In the genomic region with DNA sequence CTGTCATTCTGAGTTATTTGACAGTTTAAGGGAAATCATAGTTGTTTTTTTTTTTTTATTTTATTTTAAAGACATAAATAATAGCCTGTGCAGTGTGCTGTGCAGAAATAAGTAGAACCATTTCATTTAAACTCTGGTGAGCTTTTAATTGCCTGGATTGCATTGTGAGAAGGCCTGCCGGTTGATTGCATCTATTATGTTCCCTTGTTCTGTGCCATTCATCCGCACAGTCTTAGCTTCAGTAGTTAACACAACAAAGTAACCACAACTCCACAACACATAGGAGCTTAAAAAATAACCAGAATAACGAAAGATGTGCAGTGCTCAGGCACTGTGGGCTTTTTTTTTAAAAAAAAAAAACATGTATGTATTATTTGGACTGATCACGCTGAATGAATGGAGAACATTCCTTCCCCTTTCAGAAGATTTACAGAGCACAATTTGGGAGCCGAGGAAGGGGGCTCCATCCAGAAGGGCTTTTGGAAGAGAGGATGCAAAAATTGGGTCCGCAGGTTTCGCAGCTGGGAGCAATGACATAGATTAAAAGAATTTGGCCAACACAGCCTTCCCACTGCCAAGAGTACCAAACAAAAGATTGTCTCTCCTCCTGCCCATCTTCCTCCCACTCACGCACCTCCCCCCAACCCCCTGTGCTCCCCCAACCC, we compare ENCODE assay signal across 13 mouse cellular contexts.
DNase-seq lines count a peak whose midpoint lies in the region; ATAC-seq lines count a peak whose summit lies in the region.
"Had no signal": no experiment of that assay in that cellular context is flagged by ENCODE, and none has a peak within 500 bp of the region (broad histone marks: within the 10 kb centered on the region; RNA-seq: fewer than 3 reads in every experiment).

No protein-coding gene starts in this region.

- H3K27me3 ChIP-seq in intestine, embryonic 14.5 days (replicated peaks; ENCODE audit: control insufficient read depth, insufficient read depth, low read length), result 0 out of 2 replicates have a peak, but pooled peaks cover 11% of the 10 kb centered on the region
- no peaks in the 10 kb centered on the region; the same call in 1 of the 2 replicates for H3K27me3 ChIP-seq in intestine, embryonic 16.5 days (replicated peaks; ENCODE audit: control insufficient read depth, insufficient read depth, low read length)
- peaks cover 14% of the 10 kb centered on the region; the same call in 1 of the 2 replicates for H3K27me3 ChIP-seq in embryonic facial prominence, embryonic 12.5 days
- H3K27me3 ChIP-seq in hindbrain, embryonic 15.5 days, result no peaks in the 10 kb centered on the region
- H3K27me3 ChIP-seq in neural tube, embryonic 12.5 days (replicated peaks), result no peaks in the 10 kb centered on the region
- H3K27me3 ChIP-seq: CH12.LX had no signal

- peak overlapping the region; percentile 42 for H3K4me3 ChIP-seq in intestine, embryonic 14.5 days (ENCODE audit: low read depth, low read length)
- H3K4me3 ChIP-seq in intestine, embryonic 16.5 days (ENCODE audit: low read length), result no peak overlapping the region
- peak overlapping the region; percentile 34 for H3K4me3 ChIP-seq in embryonic facial prominence, embryonic 12.5 days
- peak overlapping the region; percentile 46 for H3K4me3 ChIP-seq in hindbrain, embryonic 15.5 days
- peak overlapping the region; percentile 26 for H3K4me3 ChIP-seq in neural tube, embryonic 12.5 days

- DNase-seq in intestine, embryonic 14.5 days (ENCODE audit: low spot score), result no peak
- no peak for DNase-seq in frontal cortex, postnatal 36 days (ENCODE audit: low spot score in 2 of 2)
- DNase-seq in cerebellum, adult 11 months, result no peak
- DNase-seq in right cerebral cortex, adult 2 months (ENCODE audit: low spot score in 2 of 2), result no peak
- DNase-seq: adrenal gland, adult 2 months; cerebellum, postnatal 36 days; kidney, postnatal 4 days had no signal

- H3K4me1 ChIP-seq in intestine, embryonic 14.5 days (replicated peaks; ENCODE audit: control insufficient read depth, insufficient read depth, low read length), result peaks cover 6% of the 10 kb centered on the region; the same call in 1 of the 2 replicates
- peaks cover 14% of the 10 kb centered on the region for H3K4me1 ChIP-seq in intestine, embryonic 16.5 days (ENCODE audit: control insufficient read depth, insufficient read depth, low read length)
- peaks cover 20% of the 10 kb centered on the region for H3K4me1 ChIP-seq in embryonic facial prominence, embryonic 12.5 days
- peaks cover 44% of the 10 kb centered on the region for H3K4me1 ChIP-seq in hindbrain, embryonic 15.5 days (replicated peaks)
- H3K4me1 ChIP-seq in neural tube, embryonic 12.5 days, result peaks cover 32% of the 10 kb centered on the region

- H3K9ac ChIP-seq in intestine, embryonic 14.5 days (ENCODE audit: low read length), result no peak overlapping the region
- H3K9ac ChIP-seq in intestine, embryonic 16.5 days (ENCODE audit: low read depth, low read length), result no peak overlapping the region
- no peak overlapping the region for H3K9ac ChIP-seq in embryonic facial prominence, embryonic 12.5 days
- peak overlapping the region; percentile 18 for H3K9ac ChIP-seq in hindbrain, embryonic 15.5 days
- H3K9ac ChIP-seq in neural tube, embryonic 12.5 days, result peak overlapping the region; percentile 18; the same call in 1 of the 2 replicates
- H3K9ac ChIP-seq: liver, embryonic 14.5 days had no signal

- 56% methylated on average over 8 of the region's 8 CpGs for WGBS in intestine, embryonic 14.5 days
- WGBS in intestine, embryonic 16.5 days, result 57% methylated on average over 8 of the region's 8 CpGs
- WGBS in embryonic facial prominence, embryonic 12.5 days, result 25% methylated on average over 8 of the region's 8 CpGs
- WGBS in hindbrain, embryonic 15.5 days, result 9% methylated on average over 8 of the region's 8 CpGs
- WGBS in neural tube, embryonic 12.5 days, result 11% methylated on average over 8 of the region's 8 CpGs

- H3K4me2 ChIP-seq in intestine, embryonic 14.5 days (ENCODE audit: low read length), result peak overlapping the region; percentile 74
- H3K4me2 ChIP-seq in intestine, embryonic 16.5 days (ENCODE audit: low read depth, low read length), result no peak overlapping the region
- H3K4me2 ChIP-seq in embryonic facial prominence, embryonic 12.5 days (replicated peaks), result peak overlapping the region; percentile 64
- peak overlapping the region; percentile 78 for H3K4me2 ChIP-seq in hindbrain, embryonic 15.5 days
- peak overlapping the region; percentile 71 for H3K4me2 ChIP-seq in neural tube, embryonic 12.5 days (replicated peaks)

- H3K27ac ChIP-seq in intestine, embryonic 14.5 days (ENCODE audit: low read depth), result no peak overlapping the region
- no peak overlapping the region for H3K27ac ChIP-seq in intestine, embryonic 16.5 days (ENCODE audit: low read length)
- peak overlapping the region; percentile 41; the same call in 1 of the 2 replicates for H3K27ac ChIP-seq in embryonic facial prominence, embryonic 12.5 days
- H3K27ac ChIP-seq in hindbrain, embryonic 15.5 days (replicated peaks), result peak overlapping the region; percentile 82
- peak overlapping the region; percentile 37; the same call in 1 of the 2 replicates for H3K27ac ChIP-seq in neural tube, embryonic 12.5 days
- H3K27ac ChIP-seq: liver, embryonic 14.5 days had no signal

- no peaks in the 10 kb centered on the region for H3K9me3 ChIP-seq in intestine, embryonic 14.5 days (ENCODE audit: control insufficient read depth, low read length)
- H3K9me3 ChIP-seq in intestine, embryonic 16.5 days (ENCODE audit: control insufficient read depth, low read length), result no peaks in the 10 kb centered on the region
- no peaks in the 10 kb centered on the region for H3K9me3 ChIP-seq in embryonic facial prominence, embryonic 12.5 days
- H3K9me3 ChIP-seq in hindbrain, embryonic 15.5 days, result no peaks in the 10 kb centered on the region
- H3K9me3 ChIP-seq in neural tube, embryonic 12.5 days, result no peaks in the 10 kb centered on the region

- ATAC-seq in intestine, embryonic 14.5 days (replicated peaks; ENCODE audit: low FRiP score, low TSS enrichment, low read depth), result no peak; the same call in 1 of the 2 replicates
- no peak for ATAC-seq in intestine, embryonic 16.5 days
- ATAC-seq in embryonic facial prominence, embryonic 12.5 days (ENCODE audit: insufficient number of reproducible peaks, insufficient read depth, low FRiP score, low TSS enrichment), result no peak
- ATAC-seq in hindbrain, embryonic 15.5 days (ENCODE audit: low FRiP score, low read depth), result peak; percentile 61; the same call in 1 of the 2 replicates
- 0 out of 2 replicates have a peak, but pooled peaks have one; percentile 35 for ATAC-seq in neural tube, embryonic 12.5 days (ENCODE audit: low FRiP score, low read depth)

- H3K36me3 ChIP-seq in intestine, embryonic 14.5 days (ENCODE audit: control insufficient read depth, insufficient read depth, low read length), result no peaks in the 10 kb centered on the region
- H3K36me3 ChIP-seq in intestine, embryonic 16.5 days (ENCODE audit: control insufficient read depth, insufficient read depth, low read length), result no peaks in the 10 kb centered on the region
- no peaks in the 10 kb centered on the region for H3K36me3 ChIP-seq in embryonic facial prominence, embryonic 12.5 days
- no peaks in the 10 kb centered on the region for H3K36me3 ChIP-seq in hindbrain, embryonic 15.5 days
- no peaks in the 10 kb centered on the region for H3K36me3 ChIP-seq in neural tube, embryonic 12.5 days

Comparison
In these comparisons a context has a peak if more than half of its experiments do, and no peak if none do; other contexts are left out.
1. ATAC-seq: peak in hindbrain, embryonic 15.5 days (single experiment) and neural tube, embryonic 12.5 days (single experiment); none in intestine, embryonic 14.5 days (single experiment), intestine, embryonic 16.5 days (single experiment) and embryonic facial prominence, embryonic 12.5 days (single experiment).
2. H3K27ac ChIP-seq: peak in embryonic facial prominence, embryonic 12.5 days (single experiment), hindbrain, embryonic 15.5 days (single experiment) and neural tube, embryonic 12.5 days (single experiment); none in intestine, embryonic 14.5 days (single experiment) and intestine, embryonic 16.5 days (single experiment).
3. H3K9ac ChIP-seq: peak in hindbrain, embryonic 15.5 days (single experiment) and neural tube, embryonic 12.5 days (single experiment); none in intestine, embryonic 14.5 days (single experiment), intestine, embryonic 16.5 days (single experiment) and embryonic facial prominence, embryonic 12.5 days (single experiment).